Mouse (Mus musculus) CH12.LX (cell line): ENCODE results near the gene Imp3. TPM values are rescaled to one million over a fixed set of nuclear protein-coding genes. Genes with fewer than 3 reads are reported as not detected.
"Not testable (repeated sequence)": the region's sequence is repeated elsewhere in the genome, so short reads cannot be mapped to it uniquely, and the experiment has no call there.

Experiments
- DNase-seq: peaks from one replicate; pipeline ENCODE4 v3.0.0-alpha.2; 2013; ENCODE audit errors: extremely low read depth
- H3K27ac ChIP-seq: 2 replicates; pipeline ENCODE4 v1.5.1; 2012; ENCODE audit warnings: low read depth, mild to moderate bottlenecking, control low read depth, moderate library complexity; ENCODE audit not compliant: insufficient read depth
- H3K27me3 ChIP-seq: replicated peaks from 2 replicates; pipeline ENCODE3; 2012; ENCODE audit warnings: inconsistent platforms
- H3K36me3 ChIP-seq, 2 experiments: replicated peaks in 1 of 2; 2 replicates each; pipeline versions ENCODE3 to v1.6.1; 2012; ENCODE audit warnings: inconsistent platforms in 1 of 2, low read length in 1 of 2, mild to moderate bottlenecking in 1 of 2, mixed read lengths in 1 of 2, moderate library complexity in 1 of 2; ENCODE audit not compliant: control insufficient read depth in 1 of 2, insufficient read depth in 1 of 2
- H3K4me1 ChIP-seq, 2 experiments: 2 replicates each; pipeline ENCODE4 v1.6.1; 2012; ENCODE audit warnings: inconsistent platforms in 1 of 2, moderate library complexity in 1 of 2; ENCODE audit not compliant: insufficient read depth in 2 of 2, control insufficient read depth in 1 of 2
- H3K4me2 ChIP-seq: 2 replicates; pipeline ENCODE4 v1.6.1; 2012; ENCODE audit warnings: low read depth, mild to moderate bottlenecking, control low read depth; ENCODE audit not compliant: poor library complexity, insufficient read depth, severe bottlenecking
- H3K4me3 ChIP-seq, 3 experiments: fragments of 150-350 bp in 1 of 3; sonication (generic) in 1 of 3; replicated peaks in 1 of 3; 2 replicates each; pipeline versions ENCODE3 to v1.5.1; 2011 to 2012; ENCODE audit warnings: low read depth in 2 of 3, low read length in 2 of 3, mild to moderate bottlenecking in 2 of 3, moderate library complexity in 2 of 3, control low read depth in 1 of 3, improper control_type of control experiment in 1 of 3, inconsistent platforms in 1 of 3, mixed read lengths in 1 of 3; ENCODE audit not compliant: poor library complexity in 1 of 3
- H3K79me2 ChIP-seq: replicated peaks from 2 replicates; pipeline ENCODE4 v1.6.1; 2012; ENCODE audit warnings: mild to moderate bottlenecking, moderate library complexity; ENCODE audit not compliant: control insufficient read depth, poor library complexity, insufficient read depth, severe bottlenecking; ENCODE audit errors: extremely low read depth
- H3K9ac ChIP-seq: 2 replicates; pipeline ENCODE4 v1.6.1; 2012; ENCODE audit warnings: low read depth, mild to moderate bottlenecking, control low read depth, moderate library complexity; ENCODE audit not compliant: insufficient read depth
- H3K9me3 ChIP-seq: replicated peaks from 2 replicates; pipeline ENCODE3; 2012; ENCODE audit warnings: low read length, inconsistent platforms, mixed read lengths
- CHD1 ChIP-seq: IDR thresholded peaks from 2 replicates; pipeline ENCODE4 v1.6.1; 2012; ENCODE audit warnings: low read depth, low read length, improper control_type of control experiment, inconsistent platforms
- CTCF ChIP-seq, 2 experiments: IDR thresholded peaks in 1 of 2; conservative IDR thresholded peaks in 1 of 2; 2 replicates each; pipeline ENCODE4 v1.5.1; 2011 to 2012; ENCODE audit warnings: low read depth in 2 of 2, low read length in 2 of 2, improper control_type of control experiment in 1 of 2, inconsistent platforms in 1 of 2, mild to moderate bottlenecking in 1 of 2, moderate library complexity in 1 of 2
- EP300 ChIP-seq: IDR thresholded peaks from 2 replicates; pipeline ENCODE4 v1.6.1; 2011; ENCODE audit warnings: low read length, improper control_type of control experiment
- IRF4 ChIP-seq: IDR thresholded peaks from 2 replicates; pipeline ENCODE4 v1.6.1; 2014; ENCODE audit warnings: low read depth, mild to moderate bottlenecking, inconsistent platforms, low read length, improper control_type of control experiment
- JUN ChIP-seq: IDR thresholded peaks from 2 replicates; pipeline ENCODE4 v1.6.1; 2011; ENCODE audit warnings: low read depth, mild to moderate bottlenecking, low read length, improper control_type of control experiment, moderate library complexity; ENCODE audit not compliant: insufficient read depth
- JUND ChIP-seq: conservative IDR thresholded peaks from 2 replicates; pipeline ENCODE4 v1.6.1; 2011; ENCODE audit warnings: low read depth, low read length, improper control_type of control experiment
- MAZ ChIP-seq: IDR thresholded peaks from 2 replicates; pipeline ENCODE4 v1.6.1; 2012; ENCODE audit warnings: low read depth, mild to moderate bottlenecking, inconsistent platforms, low read length, improper control_type of control experiment, moderate library complexity
- MEF2A ChIP-seq: IDR thresholded peaks from 2 replicates; pipeline ENCODE4 v1.6.1; 2014; ENCODE audit warnings: low read depth, mild to moderate bottlenecking, inconsistent platforms, low read length, improper control_type of control experiment, borderline replicate concordance
- MYC ChIP-seq: IDR thresholded peaks from 2 replicates; pipeline ENCODE4 v1.6.1; 2011; ENCODE audit warnings: low read depth, mild to moderate bottlenecking, improper control_type of control experiment, low read length
- NRF1 ChIP-seq: IDR thresholded peaks from 2 replicates; pipeline ENCODE4 v1.6.1; 2014; ENCODE audit warnings: low read depth, mild to moderate bottlenecking, inconsistent platforms, low read length, improper control_type of control experiment, moderate library complexity
- RAD21 ChIP-seq: IDR thresholded peaks from 2 replicates; pipeline ENCODE4 v1.6.1; 2011; ENCODE audit warnings: low read depth, mild to moderate bottlenecking, low read length, improper control_type of control experiment, moderate library complexity
- RCOR1 ChIP-seq: conservative IDR thresholded peaks from 2 replicates; pipeline ENCODE4 v1.6.1; 2012; ENCODE audit warnings: low read depth, mild to moderate bottlenecking, inconsistent platforms, low read length, improper control_type of control experiment
- SMC3 ChIP-seq: IDR thresholded peaks from 2 replicates; pipeline ENCODE4 v1.6.1; 2011; ENCODE audit warnings: low read depth, low read length, improper control_type of control experiment
- TCF12 ChIP-seq: IDR thresholded peaks from 2 replicates; pipeline ENCODE4 v1.6.1; 2014; ENCODE audit warnings: low read depth, mild to moderate bottlenecking, inconsistent platforms, low read length, improper control_type of control experiment
- USF2 ChIP-seq: conservative IDR thresholded peaks from 2 replicates; pipeline ENCODE4 v1.6.1; 2011; ENCODE audit warnings: low read depth, low read length, improper control_type of control experiment
- ZMIZ1 ChIP-seq: IDR thresholded peaks from 2 replicates; pipeline ENCODE4 v1.6.1; 2012; ENCODE audit warnings: low read depth, mild to moderate bottlenecking, inconsistent platforms, low read length, improper control_type of control experiment
- ZNF384 ChIP-seq: IDR thresholded peaks from 2 replicates; pipeline ENCODE4 v1.6.1; 2012; ENCODE audit warnings: low read depth, low read length, improper control_type of control experiment, inconsistent platforms
- dilution Hi-C: fragments of 300-500 bp; cut with MboI; formaldehyde crosslinking; loops from 2 replicates; pipeline ENCODE4 v1.14.3; 2020; ENCODE audit warnings: low sequenced_read_pairs; ENCODE audit not compliant: extremely low pct_unique_long_range_greater_than_20kb, extremely low pct_ligation_motif_present
- in situ Hi-C: fragments of 300-500 bp; cut with MboI; formaldehyde crosslinking; loops from 3 replicates; pipeline ENCODE4 v1.14.3; 2019; ENCODE audit warnings: low sequenced_read_pairs, low pct_ligation_motif_present, low pct_unique_long_range_greater_than_20kb, mixed read lengths
- polyA plus RNA-seq: library from polyadenylated mRNA; unstranded; fragments of >175 nt; gene quantifications from 2 replicates; pipeline ENCODE4 v1.2.1, GENCODE M21; 2012; ENCODE audit warnings: low read depth; ENCODE audit not compliant: insufficient read length
- total RNA-seq, 2 experiments: library from RNA; depleted of rRNA; stranded (reverse); fragments of 300-350 nt in 1 of 2; fragments of >200 nt in 1 of 2; gene quantifications; 2 replicates each; pipeline ENCODE4 v1.2.3; 2012 to 2014

Imp3 gene
- total and polyA plus RNA-seq, 3 experiments = 134 to 197 (median 165) TPM

- peak; percentile 78 for DNase-seq
- H3K4me1 ChIP-seq = peaks cover 8 to 16% of the 10 kb centered on the region in 2 experiments
- in situ Hi-C loops, H3K9me3 ChIP-seq, H3K4me3 ChIP-seq, H3K9ac ChIP-seq, H3K27me3 ChIP-seq, H3K36me3 ChIP-seq, dilution Hi-C loops, H3K79me2 ChIP-seq, H3K27ac ChIP-seq, H3K4me2 ChIP-seq: not testable (repeated sequence)
- TF ChIP-seq ZNF384 = peak; percentile 95
- TF ChIP-seq MYC = peak; percentile 46; the same call in 1 of the 2 replicates
- peak; percentile 61 to 78; a peak in 3 of 4 replicates for TF ChIP-seq CTCF (conservative IDR thresholded peaks at IDR 0.05 in 1 of 2, IDR thresholded peaks at IDR 0.05 in 1 of 2; ENCODE audit: low read depth in 2 of 2, low read length in 2 of 2)
- TF ChIP-seq MAZ = peak; percentile 45; the same call in 1 of the 2 replicates
- TF ChIP-seq RAD21 = peak; percentile 71
- TF ChIP-seq JUN = peak; percentile 48
- peak; percentile 67 for TF ChIP-seq JUND
- TF ChIP-seq TCF12 = 0 out of 2 replicates have a peak, but pooled peaks have one; percentile 12
- peak; percentile 66 for TF ChIP-seq SMC3
- peak; percentile 79 for TF ChIP-seq IRF4
- TF ChIP-seq EP300 = peak; percentile 52
Observed at GRCm38 (mm10) chr9:56947481-56947880, 10.2 kb downstream of the Imp3 start.

DNA sequence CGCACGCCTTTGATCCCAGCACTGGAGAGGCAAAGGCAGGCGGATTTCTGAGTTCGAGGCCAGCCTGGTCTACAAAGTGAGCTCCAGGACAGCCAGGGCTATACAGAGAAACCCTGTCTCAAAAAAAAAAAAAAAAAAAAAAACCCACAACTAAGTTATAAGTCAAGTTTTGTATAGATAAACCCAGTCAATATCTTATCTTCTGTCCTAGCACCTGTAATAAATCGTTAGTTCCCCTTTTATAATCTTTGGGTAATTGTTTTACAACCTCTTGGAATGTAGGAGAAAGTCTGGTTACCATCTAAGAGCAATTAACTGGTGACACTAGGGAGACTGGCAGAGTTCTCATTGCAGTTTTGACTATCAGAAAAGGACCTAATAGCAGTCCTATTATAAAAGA is 11.4 kb downstream of the Imp3 start:
- H3K9ac ChIP-seq, H3K79me2 ChIP-seq, in situ Hi-C loops: not testable (repeated sequence)

GRCm38 (mm10) chr9:56949767-56950166 is 12.5 kb downstream of the Imp3 start:
- Histone ChIP-seq H3K4me2 (peak overlapping the region; percentile 53), H3K9me3 (no peaks in the 10 kb centered on the region), H3K4me1 (peaks cover 8 to 16% of the 10 kb centered on the region in 2 experiments), H3K27ac (no peak overlapping the region), H3K36me3 (peaks cover 0 to 2% of the 10 kb centered on the region in 2 experiments), H3K9ac (peak overlapping the region; percentile 94), H3K27me3 (no peaks in the 10 kb centered on the region), H3K4me3 (peak overlapping the region; percentile 46 to 50 (median 50)), H3K79me2 (no peaks in the 10 kb centered on the region)
- TF ChIP-seq ZMIZ1 (no peak), TCF12 (no peak), MEF2A (no peak), ZNF384 (no peak), USF2 (no peak), NRF1 (no peak), JUN (no peak), CHD1 (no peak), RCOR1 (no peak)
- in situ Hi-C loops = no loop called here
- no peak for DNase-seq
- dilution Hi-C loops = no loop called here

More for the DNA sequence above, 11.4 kb downstream of the Imp3 start:
- dilution Hi-C loops, H3K4me2 ChIP-seq, H3K9me3 ChIP-seq, H3K4me3 ChIP-seq, DNase-seq, H3K27me3 ChIP-seq, H3K36me3 ChIP-seq, H3K27ac ChIP-seq: not testable (repeated sequence)
- peaks cover 8 to 16% of the 10 kb centered on the region in 2 experiments for H3K4me1 ChIP-seq
